Mouse (Mus musculus): ENCODE measurements at regions not wholly inside any gene's neighbourhood (a gene's known extent, or its start where the extent isn't known, plus 50 kb on each side); places are given as distances from the start of the nearest gene placed in this dataset.

DNA sequence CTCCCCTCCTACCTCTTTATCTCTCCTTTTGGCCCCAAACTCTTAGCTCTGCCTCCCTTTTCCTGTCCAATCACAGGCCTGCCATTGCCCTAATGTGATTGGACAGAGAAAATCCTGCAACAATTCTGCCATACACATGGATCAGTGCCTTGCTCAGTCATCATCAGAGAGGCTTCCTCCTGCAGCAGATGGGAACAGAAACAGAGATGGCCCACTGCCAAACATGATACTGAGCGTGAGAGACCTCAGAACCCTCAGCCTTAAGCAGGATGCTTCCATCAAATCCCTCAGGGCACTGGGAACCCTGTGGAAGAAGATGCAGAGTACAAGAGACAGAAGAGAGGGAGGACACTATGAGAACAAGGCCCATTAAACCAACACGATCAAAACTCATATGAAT is 62.8 kb upstream of the Cacna2d3 start:
- no peak for DNase-seq (ENCODE audit: low spot score in 2 of 2)

DNA sequence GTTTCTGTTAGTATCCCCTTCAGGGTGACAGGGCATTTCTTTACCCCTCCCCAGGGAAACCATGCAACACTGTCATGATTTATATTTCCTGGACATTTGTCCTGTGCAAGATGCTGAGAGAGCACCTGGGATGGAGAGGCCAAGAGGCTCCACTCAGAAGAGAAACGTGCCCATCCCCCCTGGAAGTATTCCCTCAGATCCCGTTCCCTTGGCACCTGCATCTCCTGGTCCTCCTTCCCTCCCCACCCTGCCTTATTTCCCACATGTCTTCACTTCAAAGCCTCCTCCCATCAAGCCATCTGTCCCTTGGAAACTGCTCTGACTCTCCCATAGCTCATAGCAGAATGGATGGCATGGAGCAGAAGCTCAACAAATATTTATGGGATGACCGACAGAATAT is 64.8 kb upstream of the Cacna2d3 start:
- no peak for DNase-seq (ENCODE audit: low spot score in 2 of 2)

DNA sequence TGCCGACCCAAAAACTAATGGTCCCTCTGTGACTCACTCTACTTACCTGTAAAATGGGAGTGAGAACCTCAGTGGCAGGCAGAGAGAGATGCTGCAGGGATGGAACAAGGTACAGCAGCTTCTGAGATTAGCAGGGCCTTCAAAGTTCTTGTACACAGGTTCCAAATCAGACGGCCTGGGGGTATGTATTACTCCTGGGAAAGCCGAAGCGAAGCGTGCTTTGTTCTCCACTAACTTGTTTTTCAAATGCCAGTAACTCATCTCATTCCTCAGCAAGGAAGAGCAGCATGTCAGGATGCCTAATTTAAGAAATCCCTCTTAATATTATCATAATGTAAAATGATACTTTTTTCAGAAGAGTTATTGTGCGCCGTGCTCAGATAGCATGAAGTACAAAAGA is 66.1 kb upstream of the Cacna2d3 start:
- no peak for DNase-seq (ENCODE audit: low spot score in 2 of 2)

DNA sequence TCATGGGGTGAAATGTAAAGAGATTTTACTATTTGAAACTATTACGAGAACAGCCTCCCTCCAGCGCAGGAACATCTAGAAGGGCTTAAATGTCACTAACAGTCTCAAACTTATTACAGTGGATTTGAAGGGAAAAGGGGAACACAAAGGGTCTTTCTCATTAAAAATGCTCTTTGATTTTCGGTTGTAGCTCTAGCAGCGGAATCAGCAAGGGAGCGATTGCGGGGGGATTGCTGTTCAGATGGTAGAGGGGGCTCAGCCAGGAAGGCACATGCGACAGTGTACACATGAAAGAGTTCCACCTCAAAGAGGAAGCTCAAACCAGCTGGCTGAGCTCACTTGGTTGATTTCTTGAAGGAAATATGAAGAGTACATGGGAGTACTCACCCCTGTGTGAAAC is 66.7 kb upstream of the Cacna2d3 start:
- DNase-seq (ENCODE audit: low spot score in 2 of 2), result no peak

GRCm38 (mm10) chr14:29795325-29795724 is 73.7 kb upstream of the Cacna2d3 start:
- no peak for DNase-seq (ENCODE audit: low spot score in 2 of 2)

- DNase-seq (ENCODE audit: low spot score in 2 of 2), result no peak
Measured at GRCm38 (mm10) chr14:29796396-29796795, 74.7 kb upstream of the Cacna2d3 start.

- no peak for DNase-seq (ENCODE audit: low spot score in 2 of 2)
Measured at GRCm38 (mm10) chr14:29799852-29800251, 78.2 kb upstream of the Cacna2d3 start.

DNA sequence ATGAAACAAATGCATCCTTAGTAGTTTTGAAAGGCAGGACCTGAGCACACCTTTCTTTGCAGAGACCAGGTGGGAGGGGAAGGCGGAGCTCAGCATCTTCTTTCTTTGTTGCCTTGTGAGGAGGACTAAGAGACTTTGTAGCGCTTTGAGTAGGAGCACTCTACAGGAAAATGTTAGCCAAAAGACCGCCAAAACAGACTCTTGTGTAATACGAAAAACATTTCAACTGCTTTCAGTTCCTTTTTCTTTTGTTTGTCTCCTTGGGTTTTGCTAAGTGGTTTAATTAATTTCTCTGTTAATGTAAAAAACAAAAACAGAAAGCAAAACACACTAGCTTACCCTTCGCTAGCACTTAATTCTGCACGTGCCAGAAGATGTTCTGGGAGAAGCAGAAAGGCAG is 83.6 kb upstream of the Cacna2d3 start:
- no peak for DNase-seq (ENCODE audit: low spot score in 2 of 2)

GRCm38 (mm10) chr14:29807881-29808280 is 86.2 kb upstream of the Cacna2d3 start:
- no peak for DNase-seq (ENCODE audit: low spot score in 2 of 2)

- no peak for DNase-seq (ENCODE audit: low spot score in 2 of 2)
Measured at GRCm38 (mm10) chr14:29814626-29815025, 93.0 kb upstream of the Cacna2d3 start.

GRCm38 (mm10) chr14:29817548-29817947 is 95.9 kb upstream of the Cacna2d3 start:
- DNase-seq (ENCODE audit: low spot score in 2 of 2), result no peak

DNA sequence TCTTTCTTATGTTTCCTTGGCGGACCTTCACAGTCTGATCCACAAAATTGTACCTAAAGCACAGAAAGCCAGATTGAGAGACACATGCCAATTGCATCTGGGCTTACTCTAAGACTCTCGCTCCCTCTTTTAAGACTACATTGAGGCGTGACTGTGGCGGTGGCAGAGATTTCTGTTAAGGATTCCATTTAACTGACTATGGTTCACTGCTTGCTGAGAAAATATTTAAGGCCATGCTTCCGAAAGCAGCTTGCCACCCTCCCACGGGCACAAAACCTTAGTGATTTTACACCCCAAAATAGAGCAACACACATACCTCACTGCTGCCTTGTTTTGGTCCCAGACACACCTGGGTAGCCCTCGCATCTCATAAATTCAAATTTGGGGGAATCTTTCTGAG is 96.6 kb upstream of the Cacna2d3 start:
- no peak for DNase-seq (ENCODE audit: low spot score in 2 of 2)

DNA sequence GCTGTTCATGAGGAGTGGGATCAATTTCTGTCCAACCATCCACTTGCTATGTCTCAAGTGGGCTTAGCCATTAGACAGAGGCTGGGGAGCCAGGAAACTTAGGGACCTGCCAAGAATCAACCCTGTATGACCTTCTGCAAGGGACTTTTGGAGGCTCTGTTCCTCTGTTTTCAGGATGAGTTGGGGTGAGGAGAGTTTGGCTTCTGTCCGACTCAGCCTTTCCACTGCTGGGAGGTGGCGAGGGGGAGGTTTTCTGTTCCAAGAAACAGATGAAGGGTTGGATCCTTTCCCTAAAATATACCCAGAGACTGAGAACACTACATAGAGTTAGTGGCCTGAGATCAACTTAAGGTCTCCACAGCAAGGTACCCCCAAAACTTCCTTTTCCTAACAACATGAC is 97.1 kb upstream of the Cacna2d3 start:
- DNase-seq (ENCODE audit: low spot score in 2 of 2), result no peak

GRCm38 (mm10) chr14:29837063-29837462 is 115.4 kb upstream of the Cacna2d3 start:
- no peak for DNase-seq (ENCODE audit: low spot score in 2 of 2)

GRCm38 (mm10) chr14:29839576-29839975 is 117.9 kb upstream of the Cacna2d3 start:
- DNase-seq (ENCODE audit: low spot score in 2 of 2), result no peak

- no peak for DNase-seq (ENCODE audit: low spot score in 2 of 2)
Measured at GRCm38 (mm10) chr14:29841361-29842117, 119.9 kb upstream of the Cacna2d3 start.

GRCm38 (mm10) chr14:29847661-29848060 is 120.4 kb upstream of the Selenok start:
- no peak for DNase-seq (ENCODE audit: low spot score in 2 of 2)

GRCm38 (mm10) chr14:29851286-29851685 is 116.8 kb upstream of the Selenok start:
- no peak for DNase-seq (ENCODE audit: low spot score in 2 of 2)

DNA sequence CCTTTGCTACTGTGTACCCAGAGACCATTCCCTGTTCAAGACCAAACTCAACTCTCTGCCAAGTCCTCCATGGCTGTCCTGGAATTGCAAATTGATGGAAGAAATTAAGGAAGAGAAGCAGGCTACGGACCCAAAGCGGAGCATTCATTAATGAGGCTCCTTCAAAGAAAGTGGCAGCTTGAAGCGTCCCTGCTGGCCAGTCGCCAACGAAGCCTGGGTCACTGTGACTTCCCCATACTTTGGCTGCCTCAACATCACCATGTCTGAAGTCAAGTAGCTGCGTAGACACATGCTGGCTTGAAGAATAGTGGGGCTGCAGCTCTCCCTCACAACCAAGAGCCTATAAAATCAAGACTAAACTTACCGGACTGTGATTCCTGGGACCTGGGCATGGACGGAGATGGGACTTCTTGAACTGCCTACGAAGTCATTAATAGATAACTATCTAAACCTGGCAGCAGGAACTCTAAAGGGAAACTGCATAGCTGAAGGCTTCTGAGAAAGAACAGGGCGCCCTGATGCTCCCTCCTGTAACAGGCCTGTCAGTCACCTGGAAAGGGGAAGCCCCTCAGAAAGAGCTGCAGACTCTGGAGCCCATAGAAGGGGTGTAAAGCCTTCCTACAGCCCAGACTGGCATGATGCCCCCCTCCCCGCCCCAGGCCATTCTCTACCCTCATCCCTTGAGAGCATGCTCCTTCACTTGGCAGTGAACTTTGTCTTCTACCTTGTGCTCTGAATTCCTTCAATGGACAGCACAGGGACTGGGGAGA is 116.0 kb upstream of the Selenok start:
- DNase-seq (ENCODE audit: low spot score in 2 of 2), result no peak

GRCm38 (mm10) chr14:29862032-29862431 is 106.1 kb upstream of the Selenok start:
- DNase-seq (ENCODE audit: low spot score in 2 of 2), result no peak

DNA sequence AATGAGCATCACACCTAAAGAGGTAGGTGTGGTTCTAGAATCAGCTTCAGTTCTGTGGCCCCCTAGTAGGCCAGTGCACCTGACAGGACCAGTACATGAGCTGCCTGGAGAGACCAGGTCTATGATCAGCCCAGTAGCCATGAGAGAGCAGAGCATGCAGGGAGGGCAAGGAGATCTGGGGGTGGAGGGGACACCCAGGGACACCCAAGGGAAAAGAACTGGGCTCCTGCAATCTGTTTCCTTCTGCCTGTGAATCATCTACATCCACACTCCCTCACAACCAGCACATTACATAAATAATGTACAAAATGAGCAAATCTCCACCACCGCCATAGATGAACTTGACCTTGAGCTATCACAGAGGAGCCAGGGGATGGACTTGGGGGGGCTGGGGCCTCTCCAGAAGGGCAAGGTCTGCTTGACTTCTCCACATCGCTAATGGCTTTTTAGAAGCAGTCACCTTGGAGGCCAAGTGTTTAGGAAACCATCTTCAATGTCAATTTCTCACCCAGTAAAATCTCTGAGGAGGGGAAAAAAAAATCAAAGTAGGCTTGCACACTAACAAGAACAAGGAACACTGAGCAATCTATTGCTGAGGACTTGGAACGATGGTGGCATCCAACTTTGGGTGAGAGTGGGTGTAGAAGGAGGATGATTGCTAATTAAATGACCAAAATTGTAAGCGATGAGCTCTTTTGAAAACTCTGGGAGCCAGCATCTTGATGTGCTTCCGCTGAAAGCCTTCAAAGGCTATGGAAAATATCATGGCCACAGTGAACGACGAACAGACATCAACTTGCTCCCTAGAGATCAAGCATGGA is 101.4 kb upstream of the Selenok start:
- no peak for DNase-seq (ENCODE audit: low spot score in 2 of 2)

- DNase-seq (ENCODE audit: low spot score in 2 of 2), result no peak
Measured at GRCm38 (mm10) chr14:29867311-29867710, 100.8 kb upstream of the Selenok start.
